Mouse (Mus musculus) intestine, embryonic 16.5 days (tissue): ENCODE measurements around the gene Car6. TPM values are rescaled to one million over a fixed set of nuclear protein-coding genes. Genes with fewer than 3 reads are reported as not detected.

Source experiments
- ATAC-seq: fragments of 200-750 bp; cut with Nextera tagmentation; 2 replicates; pipeline ENCODE4 v1.8.0; 2017; ENCODE audit warnings: moderate TSS enrichment, moderate library complexity
- H3K27ac ChIP-seq: fragments of 300-500 bp; sonication (generic); 2 replicates; pipeline ENCODE4 v1.5.1; 2014; ENCODE audit warnings: mild to moderate bottlenecking, low read length
- H3K27me3 ChIP-seq: fragments of 300-500 bp; sonication (generic); replicated peaks from 2 replicates; pipeline ENCODE4 v1.6.1; 2014; ENCODE audit warnings: low read length, control low read depth, mixed read lengths; ENCODE audit not compliant: control insufficient read depth, insufficient read depth
- H3K36me3 ChIP-seq: fragments of 300-500 bp; sonication (generic); 2 replicates; pipeline ENCODE4 v1.6.1; 2014; ENCODE audit warnings: low read length, control low read depth; ENCODE audit not compliant: control insufficient read depth, insufficient read depth
- H3K4me1 ChIP-seq: fragments of 300-500 bp; sonication (generic); 2 replicates; pipeline ENCODE4 v1.6.1; 2014; ENCODE audit warnings: low read length, control low read depth, mixed read lengths; ENCODE audit not compliant: control insufficient read depth, insufficient read depth
- H3K4me2 ChIP-seq: fragments of 300-500 bp; sonication (generic); 2 replicates; pipeline ENCODE4 v1.6.1; 2014; ENCODE audit warnings: low read depth, low read length, control low read depth
- H3K4me3 ChIP-seq: fragments of 300-500 bp; sonication (generic); 2 replicates; pipeline ENCODE4 v1.5.1; 2014; ENCODE audit warnings: mild to moderate bottlenecking, low read length
- H3K9ac ChIP-seq: fragments of 300-500 bp; sonication (generic); 2 replicates; pipeline ENCODE4 v1.6.1; 2014; ENCODE audit warnings: low read depth, low read length
- H3K9me3 ChIP-seq: fragments of 300-500 bp; sonication (generic); 2 replicates; pipeline ENCODE4 v1.6.1; 2016; ENCODE audit warnings: low read length, control low read depth; ENCODE audit not compliant: control insufficient read depth
- WGBS: fragments of 180-500 bp; shearing (Covaris S2); extraction: QIAGEN DNeasy Blood & Tissue Kit; methylation state at CpG from one replicate; pipeline ENCODE4 v1.1.7; 2014; 5-methylcytosine and 5-hydroxymethylcytosine counted together
- polyA plus RNA-seq: library from polyadenylated mRNA; unstranded; fragments of >200 nt; fragmentation: Nextera tagmentation; extraction: Ambion mirVana; gene quantifications from 2 replicates; pipeline ENCODE4 v1.2.1, GENCODE M21; 2015

The Car6 gene
- polyA plus RNA-seq, 1 experiment from 2014 or later, result not detected

DNA sequence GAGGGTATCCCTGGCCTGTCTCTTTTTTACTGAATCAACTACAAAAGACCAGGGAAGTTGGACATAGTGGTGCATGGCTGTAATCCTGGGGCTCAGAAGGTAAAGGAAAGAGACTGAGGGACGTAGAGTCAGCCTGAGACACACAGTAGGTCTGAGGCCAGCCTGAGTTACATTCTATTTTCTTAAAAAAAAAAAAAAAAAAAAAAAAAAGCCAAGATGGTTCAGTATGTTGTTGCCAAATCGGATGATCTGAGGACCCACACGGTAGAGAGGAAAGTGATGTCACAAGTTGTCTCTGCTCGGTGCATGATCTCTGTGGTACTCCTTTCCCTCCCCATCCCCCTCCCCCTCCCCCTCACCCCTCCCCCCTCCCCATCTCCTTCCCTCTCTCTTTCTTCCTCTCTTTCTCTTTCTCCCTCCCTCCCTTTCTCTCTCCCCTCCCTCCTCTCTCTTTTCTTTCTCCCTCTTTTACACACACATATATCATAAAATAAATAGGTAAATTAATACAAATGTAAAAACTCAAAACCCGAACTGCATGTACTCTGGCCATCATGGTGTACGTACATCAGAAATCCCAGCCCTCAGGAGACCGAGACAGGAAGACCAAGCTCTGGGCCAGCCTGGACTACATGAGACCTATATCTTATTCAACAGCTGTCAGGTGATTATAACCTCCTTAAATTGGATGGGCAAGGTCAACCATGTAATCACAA lies 63.6 kb downstream of the Car6 start:
- H3K4me3 ChIP-seq, result no peak overlapping the region
- peak; percentile 26 for ATAC-seq

More for the DNA sequence above, 63.6 kb downstream of the Car6 start:
- WGBS, result 80% methylated on average over 7 of the region's 7 CpGs
- Histone ChIP-seq H3K27me3 (no peaks in the 10 kb centered on the region), H3K4me1 (peaks cover 15% of the 10 kb centered on the region; the same call in 1 of the 2 replicates), H3K9me3 (no peaks in the 10 kb centered on the region), H3K9ac (no peak overlapping the region), H3K4me2 (no peak overlapping the region), H3K36me3 (no peaks in the 10 kb centered on the region), H3K27ac (no peak overlapping the region)

Other genes starting within 250 kb of the Car6 start
- gene Spsb1, start 246.3 kb downstream of the Car6 start, polyA plus RNA-seq, result 17.0 and 20.6 TPM in 2 replicates
- gene H6pd, start 192.3 kb downstream of the Car6 start, polyA plus RNA-seq, result 31.6 and 41.6 TPM in 2 replicates
- gene Gpr157, start 114.0 kb downstream of the Car6 start, polyA plus RNA-seq, result 1.6 and 1.8 TPM in 2 replicates
- 2.4 and 3.4 TPM in 2 replicates for gene Slc2a5, start 82.0 kb downstream of the Car6 start, polyA plus RNA-seq
- 1.1 and 1.6 TPM in 2 replicates for gene Slc2a7, start 52.4 kb downstream of the Car6 start, polyA plus RNA-seq
- gene Eno1, start 35.4 kb upstream of the Car6 start, polyA plus RNA-seq, result 1,882 and 2,067 TPM in 2 replicates
- 20.0 and 22.2 TPM in 2 replicates for gene Rere, start 80.3 kb upstream of the Car6 start, polyA plus RNA-seq